Mouse (Mus musculus): ENCODE results near the gene Mog. TPM values are rescaled to one million over a fixed set of nuclear protein-coding genes. Genes with fewer than 3 reads are reported as not detected.
A peak's percentile ranks its signal among the peaks of the same experiment; 100 is the strongest.

The Mog gene
- polyA plus RNA-seq, 1 experiment = 0.02 TPM

GRCm38 (mm10) chr17:37047981-37048380 lies 24.8 kb upstream of the Mog start:
- Histone ChIP-seq H3K27me3 (ENCODE audit: control insufficient read depth, insufficient read depth, insufficient read length) (no peaks in the 10 kb centered on the region), H3K79me3 (ENCODE audit: low read depth) (no peaks in the 10 kb centered on the region), H3K79me2 (ENCODE audit: control insufficient read depth, insufficient read depth) (no peaks in the 10 kb centered on the region), H3K36me3 (ENCODE audit: control insufficient read depth, insufficient read depth) (peaks cover 4% of the 10 kb centered on the region), H3K4me3 (ENCODE audit: insufficient read depth, poor library complexity, severe bottlenecking) (no peak overlapping the region), H3ac (ENCODE audit: control insufficient read depth, insufficient read length, low read depth) (no peak overlapping the region)
- TF ChIP-seq MYOD1 (IDR thresholded peaks at IDR 0.05; ENCODE audit: control insufficient read depth, insufficient read length, low read depth) (no peak), FOSL1 (IDR thresholded peaks at IDR 0.05; ENCODE audit: insufficient read depth, low read length, poor library complexity, severe bottlenecking) (no peak), CTCF (IDR thresholded peaks at IDR 0.05; ENCODE audit: control insufficient read depth, insufficient read depth, insufficient read length) (no peak), CEBPB (IDR thresholded peaks at IDR 0.05; ENCODE audit: low read depth) (no peak), USF1 (IDR thresholded peaks at IDR 0.05; ENCODE audit: low read depth) (no peak), MYOG (IDR thresholded peaks at IDR 0.05; ENCODE audit: control insufficient read depth, extremely low read depth, insufficient read length) (no peak), MAX (IDR thresholded peaks at IDR 0.05) (no peak)

- H3K79me3 ChIP-seq (ENCODE audit: low read depth) = no peaks in the 10 kb centered on the region
- H3K4me3 ChIP-seq (ENCODE audit: insufficient read depth, poor library complexity, severe bottlenecking) = no peak overlapping the region
- no peaks in the 10 kb centered on the region for H3K27me3 ChIP-seq (ENCODE audit: control insufficient read depth, insufficient read depth, insufficient read length)
- H3K79me2 ChIP-seq (ENCODE audit: control insufficient read depth, insufficient read depth) = no peaks in the 10 kb centered on the region
- TF ChIP-seq MYOD1 (IDR thresholded peaks at IDR 0.05; ENCODE audit: control insufficient read depth, insufficient read length, low read depth) = no peak
- H3ac ChIP-seq (ENCODE audit: control insufficient read depth, insufficient read length, low read depth) = no peak overlapping the region
- H3K36me3 ChIP-seq (ENCODE audit: control insufficient read depth, insufficient read depth) = peaks cover 4% of the 10 kb centered on the region
These were observed 24.3 kb upstream of the Mog start for GRCm38 (mm10) chr17:37047332-37047976.

- Histone ChIP-seq H3K79me3 (ENCODE audit: low read depth) (no peaks in the 10 kb centered on the region), H3K4me3 (ENCODE audit: insufficient read depth, poor library complexity, severe bottlenecking) (peak overlapping the region; percentile 53)
- TF ChIP-seq CTCF (IDR thresholded peaks at IDR 0.05; ENCODE audit: control insufficient read depth, insufficient read depth, insufficient read length) = peak; percentile 30
- no peak for TF ChIP-seq MAX (IDR thresholded peaks at IDR 0.05)
- no peak for TF ChIP-seq MYOD1 (IDR thresholded peaks at IDR 0.05; ENCODE audit: control insufficient read depth, insufficient read length, low read depth)
- no peak for TF ChIP-seq FOSL1 (IDR thresholded peaks at IDR 0.05; ENCODE audit: insufficient read depth, low read length, poor library complexity, severe bottlenecking)
- no peak for TF ChIP-seq MYOG (IDR thresholded peaks at IDR 0.05; ENCODE audit: control insufficient read depth, extremely low read depth, insufficient read length)
These were observed 23.3 kb upstream of the Mog start for GRCm38 (mm10) chr17:37046312-37047112.

GRCm38 (mm10) chr17:37045611-37046311 lies 22.6 kb upstream of the Mog start, which contains the start of gene Gabbr1:
Gabbr1 (plus strand) TSS chr17:37045966.
- Histone ChIP-seq H3ac (ENCODE audit: control insufficient read depth, insufficient read length, low read depth) (peak within 1 kb of the TSS; percentile 94), H3K79me3 (ENCODE audit: low read depth) (no peaks in the 10 kb centered on the region), H3K36me3 (ENCODE audit: control insufficient read depth, insufficient read depth) (peaks cover 4% of the 10 kb centered on the region), H3K79me2 (ENCODE audit: control insufficient read depth, insufficient read depth) (no peaks in the 10 kb centered on the region), H3K4me3 (ENCODE audit: insufficient read depth, poor library complexity, severe bottlenecking) (peak within 1 kb of the TSS; percentile 53), H3K27me3 (ENCODE audit: control insufficient read depth, insufficient read depth, insufficient read length) (no peaks in the 10 kb centered on the region)
- TF ChIP-seq MYOD1 (IDR thresholded peaks at IDR 0.05; ENCODE audit: control insufficient read depth, insufficient read length, low read depth) = no peak
- no peak for TF ChIP-seq CEBPB (IDR thresholded peaks at IDR 0.05; ENCODE audit: low read depth)
- TF ChIP-seq USF1 (IDR thresholded peaks at IDR 0.05; ENCODE audit: low read depth) = no peak
- TF ChIP-seq MAX (IDR thresholded peaks at IDR 0.05) = no peak
- no peak for TF ChIP-seq CTCF (IDR thresholded peaks at IDR 0.05; ENCODE audit: control insufficient read depth, insufficient read depth, insufficient read length)
- no peak for TF ChIP-seq FOSL1 (IDR thresholded peaks at IDR 0.05; ENCODE audit: insufficient read depth, low read length, poor library complexity, severe bottlenecking)
- TF ChIP-seq MYOG (IDR thresholded peaks at IDR 0.05; ENCODE audit: control insufficient read depth, extremely low read depth, insufficient read length) = no peak

More at GRCm38 (mm10) chr17:37046312-37047112, 23.3 kb upstream of the Mog start:
- Histone ChIP-seq H3K27me3 (ENCODE audit: control insufficient read depth, insufficient read depth, insufficient read length) (no peaks in the 10 kb centered on the region), H3K79me2 (ENCODE audit: control insufficient read depth, insufficient read depth) (no peaks in the 10 kb centered on the region), H3K36me3 (ENCODE audit: control insufficient read depth, insufficient read depth) (peaks cover 4% of the 10 kb centered on the region), H3ac (ENCODE audit: control insufficient read depth, insufficient read length, low read depth) (peak overlapping the region; percentile 94)

- H3K27me3 ChIP-seq (ENCODE audit: control insufficient read depth, insufficient read depth, insufficient read length) = no peaks in the 10 kb centered on the region
- H3K4me3 ChIP-seq (ENCODE audit: insufficient read depth, poor library complexity, severe bottlenecking) = no peak overlapping the region
- peaks cover 4% of the 10 kb centered on the region for H3K36me3 ChIP-seq (ENCODE audit: control insufficient read depth, insufficient read depth)
- no peak overlapping the region for H3ac ChIP-seq (ENCODE audit: control insufficient read depth, insufficient read length, low read depth)
- no peaks in the 10 kb centered on the region for H3K79me2 ChIP-seq (ENCODE audit: control insufficient read depth, insufficient read depth)
- TF ChIP-seq CEBPB (IDR thresholded peaks at IDR 0.05; ENCODE audit: low read depth) (peak; percentile 43), USF1 (IDR thresholded peaks at IDR 0.05; ENCODE audit: low read depth) (no peak)
- H3K79me3 ChIP-seq (ENCODE audit: low read depth) = no peaks in the 10 kb centered on the region
These were observed 21.6 kb upstream of the Mog start for GRCm38 (mm10) chr17:37044651-37045244.
